Mouse (Mus musculus) CH12.LX (cell line): ENCODE results near the gene Pfkp. TPM values are rescaled to one million over a fixed set of nuclear protein-coding genes. Genes with fewer than 3 reads are reported as not detected.

Experiments
- DNase-seq: peaks from one replicate; pipeline ENCODE4 v3.0.0-alpha.2; 2013; ENCODE audit errors: extremely low read depth
- H3K27ac ChIP-seq: 2 replicates; pipeline ENCODE4 v1.5.1; 2012; ENCODE audit warnings: low read depth, mild to moderate bottlenecking, control low read depth, moderate library complexity; ENCODE audit not compliant: insufficient read depth
- H3K27me3 ChIP-seq: replicated peaks from 2 replicates; pipeline ENCODE3; 2012; ENCODE audit warnings: inconsistent platforms
- H3K36me3 ChIP-seq, 2 experiments: replicated peaks in 1 of 2; 2 replicates each; pipeline versions ENCODE3 to v1.6.1; 2012; ENCODE audit warnings: inconsistent platforms in 1 of 2, low read length in 1 of 2, mild to moderate bottlenecking in 1 of 2, mixed read lengths in 1 of 2, moderate library complexity in 1 of 2; ENCODE audit not compliant: control insufficient read depth in 1 of 2, insufficient read depth in 1 of 2
- H3K4me1 ChIP-seq, 2 experiments: 2 replicates each; pipeline ENCODE4 v1.6.1; 2012; ENCODE audit warnings: inconsistent platforms in 1 of 2, moderate library complexity in 1 of 2; ENCODE audit not compliant: insufficient read depth in 2 of 2, control insufficient read depth in 1 of 2
- H3K4me2 ChIP-seq: 2 replicates; pipeline ENCODE4 v1.6.1; 2012; ENCODE audit warnings: low read depth, mild to moderate bottlenecking, control low read depth; ENCODE audit not compliant: poor library complexity, insufficient read depth, severe bottlenecking
- H3K4me3 ChIP-seq, 3 experiments: fragments of 150-350 bp in 1 of 3; sonication (generic) in 1 of 3; replicated peaks in 1 of 3; 2 replicates each; pipeline versions ENCODE3 to v1.5.1; 2011 to 2012; ENCODE audit warnings: low read depth in 2 of 3, low read length in 2 of 3, mild to moderate bottlenecking in 2 of 3, moderate library complexity in 2 of 3, control low read depth in 1 of 3, improper control_type of control experiment in 1 of 3, inconsistent platforms in 1 of 3, mixed read lengths in 1 of 3; ENCODE audit not compliant: poor library complexity in 1 of 3
- H3K79me2 ChIP-seq: replicated peaks from 2 replicates; pipeline ENCODE4 v1.6.1; 2012; ENCODE audit warnings: mild to moderate bottlenecking, moderate library complexity; ENCODE audit not compliant: control insufficient read depth, poor library complexity, insufficient read depth, severe bottlenecking; ENCODE audit errors: extremely low read depth
- H3K9ac ChIP-seq: 2 replicates; pipeline ENCODE4 v1.6.1; 2012; ENCODE audit warnings: low read depth, mild to moderate bottlenecking, control low read depth, moderate library complexity; ENCODE audit not compliant: insufficient read depth
- H3K9me3 ChIP-seq: replicated peaks from 2 replicates; pipeline ENCODE3; 2012; ENCODE audit warnings: low read length, inconsistent platforms, mixed read lengths
- BHLHE40 ChIP-seq: IDR thresholded peaks from 2 replicates; pipeline ENCODE4 v1.6.1; 2011; ENCODE audit warnings: mild to moderate bottlenecking, low read depth, low read length, improper control_type of control experiment
- CHD1 ChIP-seq: IDR thresholded peaks from 2 replicates; pipeline ENCODE4 v1.6.1; 2012; ENCODE audit warnings: low read depth, low read length, improper control_type of control experiment, inconsistent platforms
- CHD2 ChIP-seq: IDR thresholded peaks from 2 replicates; pipeline ENCODE4 v1.6.1; 2011; ENCODE audit warnings: low read length, improper control_type of control experiment
- E2F4 ChIP-seq: IDR thresholded peaks from 2 replicates; pipeline ENCODE4 v1.6.1; 2011; ENCODE audit warnings: low read depth, low read length, improper control_type of control experiment; ENCODE audit not compliant: insufficient replicate concordance
- EP300 ChIP-seq: IDR thresholded peaks from 2 replicates; pipeline ENCODE4 v1.6.1; 2011; ENCODE audit warnings: low read length, improper control_type of control experiment
- GABPA ChIP-seq: IDR thresholded peaks from 2 replicates; pipeline ENCODE4 v1.6.1; 2012; ENCODE audit warnings: low read depth, low read length, improper control_type of control experiment, inconsistent platforms; ENCODE audit not compliant: insufficient replicate concordance
- JUND ChIP-seq: conservative IDR thresholded peaks from 2 replicates; pipeline ENCODE4 v1.6.1; 2011; ENCODE audit warnings: low read depth, low read length, improper control_type of control experiment
- MAFK ChIP-seq: IDR thresholded peaks from 2 replicates; pipeline ENCODE4 v1.6.1; 2011; ENCODE audit warnings: low read length, improper control_type of control experiment; ENCODE audit not compliant: insufficient replicate concordance
- MAZ ChIP-seq: IDR thresholded peaks from 2 replicates; pipeline ENCODE4 v1.6.1; 2012; ENCODE audit warnings: low read depth, mild to moderate bottlenecking, inconsistent platforms, low read length, improper control_type of control experiment, moderate library complexity
- MEF2A ChIP-seq: IDR thresholded peaks from 2 replicates; pipeline ENCODE4 v1.6.1; 2014; ENCODE audit warnings: low read depth, mild to moderate bottlenecking, inconsistent platforms, low read length, improper control_type of control experiment, borderline replicate concordance
- NELFE ChIP-seq: IDR thresholded peaks from 2 replicates; pipeline ENCODE4 v1.6.1; 2011; ENCODE audit warnings: low read depth, low read length, improper control_type of control experiment
- NRF1 ChIP-seq: IDR thresholded peaks from 2 replicates; pipeline ENCODE4 v1.6.1; 2014; ENCODE audit warnings: low read depth, mild to moderate bottlenecking, inconsistent platforms, low read length, improper control_type of control experiment, moderate library complexity
- PAX5 ChIP-seq: IDR thresholded peaks from 2 replicates; pipeline ENCODE4 v1.6.1; 2012; ENCODE audit warnings: low read length, inconsistent platforms, mixed read lengths
- POLR2A ChIP-seq: IDR thresholded peaks from 2 replicates; pipeline ENCODE4 v1.6.1; 2011; ENCODE audit warnings: low read depth, mild to moderate bottlenecking, improper control_type of control experiment, low read length
- POLR2AphosphoS2 ChIP-seq: IDR thresholded peaks from 2 replicates; pipeline ENCODE4 v1.6.1; 2011; ENCODE audit warnings: low read depth, low read length, improper control_type of control experiment
- RAD21 ChIP-seq: IDR thresholded peaks from 2 replicates; pipeline ENCODE4 v1.6.1; 2011; ENCODE audit warnings: low read depth, mild to moderate bottlenecking, low read length, improper control_type of control experiment, moderate library complexity
- RCOR1 ChIP-seq: conservative IDR thresholded peaks from 2 replicates; pipeline ENCODE4 v1.6.1; 2012; ENCODE audit warnings: low read depth, mild to moderate bottlenecking, inconsistent platforms, low read length, improper control_type of control experiment
- SIN3A ChIP-seq: IDR thresholded peaks from 2 replicates; pipeline ENCODE4 v1.6.1; 2012; ENCODE audit warnings: low read length, improper control_type of control experiment, inconsistent platforms
- TCF12 ChIP-seq: IDR thresholded peaks from 2 replicates; pipeline ENCODE4 v1.6.1; 2014; ENCODE audit warnings: low read depth, mild to moderate bottlenecking, inconsistent platforms, low read length, improper control_type of control experiment
- UBTF ChIP-seq: IDR thresholded peaks from 2 replicates; pipeline ENCODE4 v1.6.1; 2012; ENCODE audit warnings: low read depth, mild to moderate bottlenecking, inconsistent platforms, low read length, improper control_type of control experiment, moderate library complexity
- USF1 ChIP-seq: IDR thresholded peaks from 2 replicates; pipeline ENCODE4 v1.6.1; 2014; ENCODE audit warnings: low read depth, mild to moderate bottlenecking, inconsistent platforms, low read length, improper control_type of control experiment
- USF2 ChIP-seq: conservative IDR thresholded peaks from 2 replicates; pipeline ENCODE4 v1.6.1; 2011; ENCODE audit warnings: low read depth, low read length, improper control_type of control experiment
- ZC3H11A ChIP-seq: IDR thresholded peaks from 2 replicates; pipeline ENCODE4 v1.6.1; 2012; ENCODE audit warnings: low read depth, mild to moderate bottlenecking, inconsistent platforms, low read length, improper control_type of control experiment
- ZKSCAN1 ChIP-seq: IDR thresholded peaks from 2 replicates; pipeline ENCODE4 v1.6.1; 2012; ENCODE audit warnings: low read depth, inconsistent platforms, low read length, improper control_type of control experiment, borderline replicate concordance
- ZNF384 ChIP-seq: IDR thresholded peaks from 2 replicates; pipeline ENCODE4 v1.6.1; 2012; ENCODE audit warnings: low read depth, low read length, improper control_type of control experiment, inconsistent platforms
- dilution Hi-C: fragments of 300-500 bp; cut with MboI; formaldehyde crosslinking; loops from 2 replicates; pipeline ENCODE4 v1.14.3; 2020; ENCODE audit warnings: low sequenced_read_pairs; ENCODE audit not compliant: extremely low pct_unique_long_range_greater_than_20kb, extremely low pct_ligation_motif_present
- in situ Hi-C: fragments of 300-500 bp; cut with MboI; formaldehyde crosslinking; loops from 3 replicates; pipeline ENCODE4 v1.14.3; 2019; ENCODE audit warnings: low sequenced_read_pairs, low pct_ligation_motif_present, low pct_unique_long_range_greater_than_20kb, mixed read lengths
- polyA plus RNA-seq: library from polyadenylated mRNA; unstranded; fragments of >175 nt; gene quantifications from 2 replicates; pipeline ENCODE4 v1.2.1, GENCODE M21; 2012; ENCODE audit warnings: low read depth; ENCODE audit not compliant: insufficient read length
- total RNA-seq, 2 experiments: library from RNA; depleted of rRNA; stranded (reverse); fragments of 300-350 nt in 1 of 2; fragments of >200 nt in 1 of 2; gene quantifications; 2 replicates each; pipeline ENCODE4 v1.2.3; 2012 to 2014

The Pfkp gene
- total and polyA plus RNA-seq, 3 experiments, result 211 to 417 (median 239) TPM

DNA sequence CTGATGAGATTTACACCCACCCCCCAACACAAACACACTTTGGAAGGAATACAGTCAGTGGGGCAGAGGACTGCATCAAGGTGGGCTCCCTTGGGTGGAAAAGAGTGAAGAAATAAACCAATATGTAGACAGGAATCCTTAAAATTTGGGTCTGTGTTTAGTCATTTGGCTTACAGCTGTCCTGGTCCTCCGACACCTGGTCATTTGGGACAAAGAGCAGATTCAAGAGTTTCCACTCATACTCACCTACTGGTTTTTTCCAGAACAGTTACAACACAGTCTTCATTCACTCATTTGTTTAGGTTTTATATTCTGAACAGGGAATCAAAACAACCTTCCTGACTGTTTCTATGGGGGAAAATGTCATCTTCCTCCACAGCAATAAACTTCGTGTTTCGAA, 9.6 kb downstream of the Pfkp start (continued):
- TF ChIP-seq EP300, result peak; percentile 54
- no peak for TF ChIP-seq GABPA
- no peak for TF ChIP-seq PAX5
- no peak for TF ChIP-seq NRF1
- TF ChIP-seq USF1, result no peak
- TF ChIP-seq POLR2A, result no peak
- TF ChIP-seq NELFE, result no peak
- no peak for TF ChIP-seq UBTF
- no peak for TF ChIP-seq E2F4

DNA sequence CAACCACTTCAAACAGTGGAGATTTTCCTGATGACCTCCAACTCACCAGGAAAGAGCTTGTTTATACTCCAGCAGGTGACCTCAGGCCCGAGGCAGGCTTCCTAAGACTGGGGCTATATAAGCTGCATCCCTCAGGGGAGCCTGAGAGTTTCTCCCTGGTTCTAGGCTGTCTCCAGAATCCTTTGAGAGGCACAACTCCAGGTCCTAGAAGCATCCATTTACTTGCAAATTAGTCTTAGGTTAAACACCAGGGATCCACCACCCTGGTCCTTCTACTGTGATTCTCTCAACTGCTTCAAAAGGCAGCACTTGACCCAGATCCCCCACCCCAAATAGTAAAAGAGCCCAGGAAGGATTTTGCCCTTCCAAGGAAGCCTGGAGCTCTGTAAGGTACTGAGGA, 10.2 kb downstream of the Pfkp start:
- in situ Hi-C loops, result loop anchor here (25.0 kb wide), 1 partner anchor 776 kb away; the partner anchor contains the start of gene Klf6
- TF ChIP-seq ZC3H11A (no peak), NELFE (no peak), MEF2A (no peak), GABPA (no peak), RCOR1 (no peak), TCF12 (no peak), BHLHE40 (no peak), POLR2AphosphoS2 (no peak), CHD2 (no peak), MAZ (no peak), RAD21 (no peak), USF2 (no peak), MAFK (no peak), UBTF (no peak), ZNF384 (no peak), ZKSCAN1 (no peak), E2F4 (no peak), CHD1 (no peak), SIN3A (no peak), JUND (no peak)
- peak overlapping the region; percentile 55 for H3K27ac ChIP-seq
- no peaks in the 10 kb centered on the region for H3K27me3 ChIP-seq
- peak overlapping the region; percentile 94; the same call in 1 of the 2 replicates for H3K4me2 ChIP-seq
- dilution Hi-C loops, result no loop called here
- peaks cover 27 to 86% of the 10 kb centered on the region in 2 experiments for H3K4me1 ChIP-seq
- DNase-seq, result no peak
- H3K79me2 ChIP-seq, result peaks cover 35% of the 10 kb centered on the region
- H3K9me3 ChIP-seq, result no peaks in the 10 kb centered on the region
- peak overlapping the region; percentile 78 for H3K9ac ChIP-seq
- peaks cover 8 to 49% of the 10 kb centered on the region in 2 experiments for H3K36me3 ChIP-seq
- no peak overlapping the region for H3K4me3 ChIP-seq
